Comparison of ENCODE assay signal across 18 mouse cellular contexts in genomic region chr4:141283176-141283878, GRCm38 (mm10). TPM values are rescaled to one million over a fixed set of nuclear protein-coding genes. Genes with fewer than 3 reads are reported as not detected.
DNase-seq lines count a peak whose midpoint lies in the region; ATAC-seq and TF ChIP-seq lines count a peak whose summit lies in the region.
"Had no signal": no experiment of that assay in that cellular context is flagged by ENCODE, and none has a peak within 500 bp of the region (broad histone marks: within the 10 kb centered on the region; RNA-seq: fewer than 3 reads in every experiment).

No protein-coding gene starts in this region.

- H3K27me3 ChIP-seq in forebrain, embryonic 10.5 days (ENCODE audit: poor library complexity, severe bottlenecking): peaks cover 77% of the 10 kb centered on the region
- peaks cover 40% of the 10 kb centered on the region for H3K27me3 ChIP-seq in forebrain, embryonic 13.5 days
- no peaks in the 10 kb centered on the region for H3K27me3 ChIP-seq in intestine, embryonic 16.5 days (replicated peaks; ENCODE audit: control insufficient read depth, insufficient read depth, low read length)
- H3K27me3 ChIP-seq in intestine, postnatal 0 days (replicated peaks; ENCODE audit: control insufficient read depth, insufficient read depth, low read length): no peaks in the 10 kb centered on the region
- H3K27me3 ChIP-seq in limb, embryonic 12.5 days: peaks cover 37% of the 10 kb centered on the region
- H3K27me3 ChIP-seq: Patski had no signal

- peak overlapping the region; percentile 51; the same call in 1 of the 2 replicates for H3K27ac ChIP-seq in forebrain, embryonic 10.5 days
- H3K27ac ChIP-seq in forebrain, embryonic 13.5 days: no peak overlapping the region
- H3K27ac ChIP-seq in intestine, embryonic 16.5 days (ENCODE audit: low read length): no peak overlapping the region
- H3K27ac ChIP-seq in intestine, postnatal 0 days (ENCODE audit: low read depth, low read length): no peak overlapping the region
- H3K27ac ChIP-seq in limb, embryonic 12.5 days: no peak overlapping the region
- H3K27ac ChIP-seq: embryonic facial prominence, embryonic 10.5 days; forebrain, embryonic 15.5 days; gastrocnemius, adult 2 months; midbrain, embryonic 15.5 days had no signal

- no peak overlapping the region for H3K4me3 ChIP-seq in forebrain, embryonic 10.5 days
- no peak overlapping the region for H3K4me3 ChIP-seq in forebrain, embryonic 13.5 days
- H3K4me3 ChIP-seq in intestine, embryonic 16.5 days (ENCODE audit: low read length): no peak overlapping the region
- H3K4me3 ChIP-seq in intestine, postnatal 0 days (ENCODE audit: low read depth, low read length): no peak overlapping the region
- no peak overlapping the region for H3K4me3 ChIP-seq in limb, embryonic 12.5 days (replicated peaks)
- H3K4me3 ChIP-seq: embryonic facial prominence, embryonic 10.5 days; forebrain, embryonic 15.5 days; gastrocnemius, adult 2 months; midbrain, embryonic 15.5 days had no signal

- no peak for DNase-seq in forebrain, embryonic 10.5 days (ENCODE audit: extremely low spot score, low spot score)
- DNase-seq in testis, postnatal 10 days (ENCODE audit: low spot score): peak; percentile 76
- DNase-seq in testis, postnatal 14 days (ENCODE audit: low spot score): no peak
- no peak for DNase-seq in thymus, adult 18-20 months
- DNase-seq: cerebellum, adult 2 months; gastrocnemius, adult 2 months; liver; lung, adult 18-20 months; right cerebral cortex, postnatal 25 days had no signal

- H3K36me3 ChIP-seq in forebrain, embryonic 10.5 days (replicated peaks): no peaks in the 10 kb centered on the region
- no peaks in the 10 kb centered on the region for H3K36me3 ChIP-seq in forebrain, embryonic 13.5 days (ENCODE audit: poor library complexity, severe bottlenecking)
- H3K36me3 ChIP-seq in intestine, embryonic 16.5 days (ENCODE audit: control insufficient read depth, insufficient read depth, low read length): no peaks in the 10 kb centered on the region
- no peaks in the 10 kb centered on the region for H3K36me3 ChIP-seq in intestine, postnatal 0 days (ENCODE audit: control insufficient read depth, insufficient read depth)
- H3K36me3 ChIP-seq in limb, embryonic 12.5 days: no peaks in the 10 kb centered on the region
- H3K36me3 ChIP-seq: embryonic facial prominence, embryonic 10.5 days; forebrain, embryonic 15.5 days; midbrain, embryonic 15.5 days had no signal

- WGBS in forebrain, embryonic 10.5 days: 60% methylated on average over 11 of the region's 12 CpGs
- WGBS in forebrain, embryonic 13.5 days: 64% methylated on average over 11 of the region's 12 CpGs
- 55% methylated on average over 12 of the region's 12 CpGs for WGBS in intestine, embryonic 16.5 days
- 75% methylated on average over 12 of the region's 12 CpGs for WGBS in intestine, postnatal 0 days
- WGBS in limb, embryonic 12.5 days: 58% methylated on average over 11 of the region's 12 CpGs

- peaks cover 76% of the 10 kb centered on the region for H3K4me1 ChIP-seq in forebrain, embryonic 10.5 days
- H3K4me1 ChIP-seq in forebrain, embryonic 13.5 days: peaks cover 12% of the 10 kb centered on the region; the same call in 1 of the 2 replicates
- peaks cover 61% of the 10 kb centered on the region for H3K4me1 ChIP-seq in intestine, embryonic 16.5 days (ENCODE audit: control insufficient read depth, insufficient read depth, low read length)
- H3K4me1 ChIP-seq in intestine, postnatal 0 days (replicated peaks; ENCODE audit: control insufficient read depth, insufficient read depth, low read length): peaks cover 20% of the 10 kb centered on the region
- peaks cover 44% of the 10 kb centered on the region for H3K4me1 ChIP-seq in limb, embryonic 12.5 days (replicated peaks)
- H3K4me1 ChIP-seq: forebrain, embryonic 15.5 days had no signal

- no peak overlapping the region for H3K9ac ChIP-seq in forebrain, embryonic 13.5 days
- 0 out of 2 replicates have a peak overlapping the region, but pooled peaks have one; percentile 41 for H3K9ac ChIP-seq in intestine, embryonic 16.5 days (ENCODE audit: low read depth, low read length)
- no peak overlapping the region for H3K9ac ChIP-seq in intestine, postnatal 0 days (ENCODE audit: low read depth, low read length)
- 0 out of 2 replicates have a peak overlapping the region, but pooled peaks have one; percentile 23 for H3K9ac ChIP-seq in limb, embryonic 12.5 days (replicated peaks)
- H3K9ac ChIP-seq: forebrain, embryonic 15.5 days; midbrain, embryonic 15.5 days had no signal

- H3K4me2 ChIP-seq in forebrain, embryonic 13.5 days: no peak overlapping the region
- H3K4me2 ChIP-seq in intestine, embryonic 16.5 days (ENCODE audit: low read depth, low read length): no peak overlapping the region
- H3K4me2 ChIP-seq in intestine, postnatal 0 days (replicated peaks; ENCODE audit: low read depth): no peak overlapping the region
- no peak overlapping the region for H3K4me2 ChIP-seq in limb, embryonic 12.5 days
- H3K4me2 ChIP-seq: forebrain, embryonic 15.5 days; midbrain, embryonic 15.5 days had no signal

- no peak for TF ChIP-seq CTCF in intestine, postnatal 0 days (IDR thresholded peaks at IDR 0.05; ENCODE audit: low read depth)

- no peaks in the 10 kb centered on the region for H3K9me3 ChIP-seq in forebrain, embryonic 10.5 days
- no peaks in the 10 kb centered on the region for H3K9me3 ChIP-seq in forebrain, embryonic 13.5 days (replicated peaks)
- no peaks in the 10 kb centered on the region for H3K9me3 ChIP-seq in intestine, embryonic 16.5 days (ENCODE audit: control insufficient read depth, low read length)
- no peaks in the 10 kb centered on the region for H3K9me3 ChIP-seq in intestine, postnatal 0 days (ENCODE audit: control insufficient read depth)
- no peaks in the 10 kb centered on the region for H3K9me3 ChIP-seq in limb, embryonic 12.5 days
- H3K9me3 ChIP-seq: embryonic facial prominence, embryonic 10.5 days; forebrain, embryonic 15.5 days; midbrain, embryonic 15.5 days had no signal

- no peak for ATAC-seq in forebrain, embryonic 13.5 days
- ATAC-seq in intestine, embryonic 16.5 days: no peak
- no peak for ATAC-seq in intestine, postnatal 0 days
- no peak for ATAC-seq in limb, embryonic 12.5 days (ENCODE audit: insufficient number of reproducible peaks, insufficient read depth, low FRiP score, low TSS enrichment, low read depth)
- ATAC-seq: forebrain, embryonic 15.5 days; inflammation-experienced regulatory T-cells, adult 6 months; midbrain, embryonic 15.5 days; Patski had no signal

RNA-seq across cellular contexts. Expression of gene Epha2, which starts 17.7 kb away (rescaled TPM):
- polyA plus RNA-seq in forebrain, embryonic 10.5 days (2016; fragmentation: Nextera tagmentation; extraction: Ambion mirVana): 3.3 and 3.7 TPM in 2 replicates
- 1.0 and 1.3 TPM in 2 replicates for polyA plus RNA-seq in forebrain, embryonic 13.5 days (2015; fragmentation: Nextera tagmentation; extraction: Ambion mirVana)
- polyA plus RNA-seq in intestine, embryonic 16.5 days (2015; fragmentation: Nextera tagmentation; extraction: Ambion mirVana): 7.6 and 8.5 TPM in 2 replicates
- 5.6 and 6.6 TPM in 2 replicates for polyA plus RNA-seq in intestine, postnatal 0 days (2015; fragmentation: Nextera tagmentation; extraction: Ambion mirVana)
- 3.1 and 3.9 TPM in 2 replicates for polyA plus RNA-seq in limb, embryonic 12.5 days (2016; fragmentation: Nextera tagmentation; extraction: Ambion mirVana)
- polyA plus RNA-seq: inflammation-experienced regulatory T-cells, adult 6 months had no signal

RNA-seq across cellular contexts. Expression of gene Arhgef19, which starts 44.0 kb away (rescaled TPM):
- polyA plus RNA-seq in forebrain, embryonic 10.5 days (2016; fragmentation: Nextera tagmentation; extraction: Ambion mirVana): 1.3 and 2.2 TPM in 2 replicates
- 0.96 and 1.2 TPM in 2 replicates for polyA plus RNA-seq in forebrain, embryonic 13.5 days (2015; fragmentation: Nextera tagmentation; extraction: Ambion mirVana)
- polyA plus RNA-seq in intestine, embryonic 16.5 days (2015; fragmentation: Nextera tagmentation; extraction: Ambion mirVana): 15.0 and 15.1 TPM in 2 replicates
- polyA plus RNA-seq in intestine, postnatal 0 days (2015; fragmentation: Nextera tagmentation; extraction: Ambion mirVana): 4.5 and 6.3 TPM in 2 replicates
- 9.1 and 10.8 TPM in 2 replicates for polyA plus RNA-seq in limb, embryonic 12.5 days (2016; fragmentation: Nextera tagmentation; extraction: Ambion mirVana)
- polyA plus RNA-seq: inflammation-experienced regulatory T-cells, adult 6 months had no signal

Comparison
In these comparisons a context has a peak if more than half of its experiments do, and no peak if none do; other contexts are left out.
1. H3K9ac ChIP-seq: peak in intestine, embryonic 16.5 days (single experiment) and limb, embryonic 12.5 days (single experiment); none in forebrain, embryonic 13.5 days (single experiment) and intestine, postnatal 0 days (single experiment).